ENCODE assay signal across 8 mouse cellular contexts in the genomic region with DNA sequence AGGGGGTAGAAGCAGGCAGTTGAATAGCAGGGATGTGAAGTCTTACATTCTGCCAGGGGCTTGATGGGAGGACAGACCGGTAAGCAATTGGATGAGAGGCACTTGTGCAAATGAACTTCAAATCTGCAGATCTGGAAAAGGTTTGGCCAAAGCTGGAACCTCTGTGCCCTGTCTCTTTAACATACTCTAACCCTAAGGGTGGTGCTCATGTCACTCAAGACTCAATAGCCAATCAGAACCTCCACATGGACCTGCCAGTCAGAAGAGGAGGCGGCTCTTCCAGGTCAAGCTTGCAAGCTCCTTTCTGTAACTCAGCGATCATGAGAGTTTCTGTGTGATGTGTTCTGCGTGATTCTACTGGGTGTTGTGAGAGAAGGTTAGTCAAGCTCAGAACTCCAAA. TPM values are rescaled to one million over a fixed set of nuclear protein-coding genes. Genes with fewer than 3 reads are reported as not detected.
DNase-seq lines count a peak whose midpoint lies in the region; ATAC-seq lines count a peak whose summit lies in the region.
"Not testable (repeated sequence)": the region's sequence is repeated elsewhere in the genome, so short reads cannot be mapped to it uniquely, and the experiment has no call there.

TSS of gene Gm2026 (plus strand) at position 301 of the 400 bp plus-strand sequence.

- WGBS in forebrain, embryonic 13.5 days = no CpG with 5 or more reads among the region's 4 CpGs
- WGBS in kidney, embryonic 16.5 days = no CpG with 5 or more reads among the region's 4 CpGs
- no CpG with 5 or more reads among the region's 4 CpGs for WGBS in midbrain, embryonic 11.5 days
- no CpG with 5 or more reads among the region's 4 CpGs for WGBS in stomach, embryonic 14.5 days

- not testable (repeated sequence) for H3K36me3 ChIP-seq in forebrain, embryonic 13.5 days (ENCODE audit: poor library complexity, severe bottlenecking); kidney, embryonic 16.5 days (ENCODE audit: insufficient read depth, low read length); midbrain, embryonic 11.5 days (ENCODE audit: control insufficient read depth, insufficient read depth, low read length); stomach, embryonic 14.5 days (ENCODE audit: control insufficient read depth, insufficient read depth, low read length)

- not testable (repeated sequence) for H3K9ac ChIP-seq in forebrain, embryonic 13.5 days; kidney, embryonic 16.5 days (replicated peaks; ENCODE audit: low read length); midbrain, embryonic 11.5 days (ENCODE audit: low read length); stomach, embryonic 14.5 days (replicated peaks; ENCODE audit: low read depth, low read length)

- H3K4me1 ChIP-seq in forebrain, embryonic 13.5 days; kidney, embryonic 16.5 days (ENCODE audit: insufficient read depth, low read length); midbrain, embryonic 11.5 days (ENCODE audit: control insufficient read depth, insufficient read depth, low read length); stomach, embryonic 14.5 days (ENCODE audit: control insufficient read depth, insufficient read depth, low read length): not testable (repeated sequence)

- H3K27ac ChIP-seq in forebrain, embryonic 13.5 days; kidney, embryonic 16.5 days (ENCODE audit: low read length); midbrain, embryonic 11.5 days (ENCODE audit: low read depth, low read length); stomach, embryonic 14.5 days (ENCODE audit: low read length): not testable (repeated sequence)

- intact Hi-C loops in left cerebral cortex, postnatal 25 days (cut with DNase I) = not testable (repeated sequence)

- not testable (repeated sequence) for H3K4me3 ChIP-seq in forebrain, embryonic 13.5 days; kidney, embryonic 16.5 days (ENCODE audit: low read length); midbrain, embryonic 11.5 days (ENCODE audit: low read depth, low read length); stomach, embryonic 14.5 days (ENCODE audit: low read depth, low read length)

- ATAC-seq in forebrain, embryonic 13.5 days; kidney, embryonic 16.5 days (ENCODE audit: low FRiP score, low TSS enrichment); midbrain, embryonic 11.5 days (ENCODE audit: low FRiP score); stomach, embryonic 14.5 days (ENCODE audit: insufficient number of reproducible peaks, insufficient read depth, low FRiP score, low read depth): not testable (repeated sequence)

- not testable (repeated sequence) for H3K9me3 ChIP-seq in forebrain, embryonic 13.5 days (replicated peaks); kidney, embryonic 16.5 days (ENCODE audit: low read length); midbrain, embryonic 11.5 days (ENCODE audit: control insufficient read depth, low read length); stomach, embryonic 14.5 days (ENCODE audit: control insufficient read depth, low read depth, low read length)

- not testable (repeated sequence) for DNase-seq in adrenal gland, postnatal 4 days (ENCODE audit: low spot score in 2 of 2); heart, adult 18-20 months; heart, postnatal 4 days; left cerebral cortex, postnatal 25 days (ENCODE audit: low spot score in 2 of 2); midbrain, embryonic 11.5 days (ENCODE audit: low spot score, missing footprints)

- not testable (repeated sequence) for H3K27me3 ChIP-seq in forebrain, embryonic 13.5 days; kidney, embryonic 16.5 days (ENCODE audit: insufficient read depth, low read length); midbrain, embryonic 11.5 days (ENCODE audit: control insufficient read depth, insufficient read depth, low read length); stomach, embryonic 14.5 days (ENCODE audit: control insufficient read depth, insufficient read depth, low read length)

- not testable (repeated sequence) for H3K4me2 ChIP-seq in forebrain, embryonic 13.5 days; kidney, embryonic 16.5 days (replicated peaks; ENCODE audit: low read depth, low read length); midbrain, embryonic 11.5 days; stomach, embryonic 14.5 days (replicated peaks; ENCODE audit: low read depth, low read length)

RNA-seq across cellular contexts. Expression of gene Gm2026, which starts in this region (rescaled TPM):
- total RNA-seq in adrenal gland, postnatal 4 days (2021) = 10 to 100 TPM; 26.8 to 27.8 TPM
- 23.3 and 27.6 TPM in 2 replicates for polyA plus RNA-seq in forebrain, embryonic 13.5 days (2015; fragmentation: Nextera tagmentation; extraction: Ambion mirVana)
- total RNA-seq in heart, adult 18-20 months (2021) = 10 to 100 TPM; 17.7 to 19.7 TPM
- 10 to 100 TPM; 17.1 to 18.9 TPM for total RNA-seq in heart, postnatal 4 days (2021)
- polyA plus RNA-seq in kidney, embryonic 16.5 days (2015; fragmentation: Nextera tagmentation; extraction: Ambion mirVana) = 22.9 and 31.4 TPM in 2 replicates
- 10 to 100 TPM; 44.5 to 53.6 TPM for total RNA-seq in left cerebral cortex, postnatal 25 days (2021)
- polyA plus RNA-seq in midbrain, embryonic 11.5 days (2014; fragmentation: Nextera tagmentation; extraction: Ambion mirVana) = 37.8 and 39.8 TPM in 2 replicates
- polyA plus RNA-seq in stomach, embryonic 14.5 days (2014; fragmentation: Nextera tagmentation; extraction: Ambion mirVana) = 29.8 and 36.4 TPM in 2 replicates
